Mouse (Mus musculus) spleen, adult 2 months (tissue): ENCODE results near the gene 2200002D01Rik.

ENCODE experiments used
- CTCF ChIP-seq: fragments of 200-500 bp; IDR thresholded peaks from 2 replicates; pipeline ENCODE4 v1.5.1; 2011; ENCODE audit warnings: mild to moderate bottlenecking, inconsistent platforms; ENCODE audit not compliant: insufficient read depth, insufficient read length, insufficient replicate concordance; ENCODE audit errors: extremely low read depth
- POLR2A ChIP-seq: fragments of 200-500 bp; IDR thresholded peaks from 2 replicates; pipeline ENCODE4 v1.6.1; 2011; ENCODE audit warnings: low read depth, low read length, inconsistent platforms

GRCm38 (mm10) chr7:29288942-29289638 is 40.8 kb upstream of the 2200002D01Rik start, which contains the start of gene Ppp1r14a:
- TF ChIP-seq CTCF (peak; percentile 83), POLR2A (no peak)
